Mouse (Mus musculus) adrenal gland, adult 8-10 months (tissue): ENCODE data around the gene Fezf2. TPM values are rescaled to one million over a fixed set of nuclear protein-coding genes. Genes with fewer than 3 reads are reported as not detected.

Experiments used
- DNase-seq: peaks from one replicate; pipeline ENCODE4 v3.0.0; 2022
- total RNA-seq, 4 experiments: library from RNA; stranded (reverse); gene quantifications; 2 replicates each; pipeline ENCODE4 v1.2.4; 2022

Fezf2 gene
- total RNA-seq, 4 experiments from 2014 or later = not detected

- DNase-seq = no peak
Observed at GRCm38 (mm10) chr14:12342458-12343131, 5.4 kb downstream of the Fezf2 start.

- no peak for DNase-seq
Observed at GRCm38 (mm10) chr14:12341789-12342457, 6.1 kb downstream of the Fezf2 start.

- DNase-seq = no peak
Observed at GRCm38 (mm10) chr14:12341075-12341788, 6.8 kb downstream of the Fezf2 start.

- no peak for DNase-seq
Observed at GRCm38 (mm10) chr14:12340238-12341074, 7.5 kb downstream of the Fezf2 start.

GRCm38 (mm10) chr14:12338811-12339565 lies 9.0 kb downstream of the Fezf2 start:
- no peak for DNase-seq

GRCm38 (mm10) chr14:12337998-12338809 lies 9.8 kb downstream of the Fezf2 start:
- DNase-seq = no peak

- no peak for DNase-seq
Observed at GRCm38 (mm10) chr14:12337421-12337997, 10.5 kb downstream of the Fezf2 start.

GRCm38 (mm10) chr14:12334925-12335324 lies 13.1 kb downstream of the Fezf2 start:
- DNase-seq = no peak

- no peak for DNase-seq
Observed at GRCm38 (mm10) chr14:12333622-12334021, 14.4 kb downstream of the Fezf2 start.

GRCm38 (mm10) chr14:12303106-12303505 lies 44.9 kb downstream of the Fezf2 start:
- DNase-seq = no peak

GRCm38 (mm10) chr14:12300677-12301076 lies 47.3 kb downstream of the Fezf2 start:
- DNase-seq = no peak

- DNase-seq = no peak
Observed at GRCm38 (mm10) chr14:12300275-12300674, 47.7 kb downstream of the Fezf2 start.

- no peak for DNase-seq
Observed at GRCm38 (mm10) chr14:12299654-12300053, 48.3 kb downstream of the Fezf2 start.

GRCm38 (mm10) chr14:12299171-12299570 lies 48.8 kb downstream of the Fezf2 start:
- DNase-seq = no peak

- DNase-seq = no peak
Observed at GRCm38 (mm10) chr14:12296391-12296790, 51.6 kb downstream of the Fezf2 start.

Other genes starting within 250 kb of the Fezf2 start
- under 1 TPM; 0.09 to 0.40 (median 0.19) TPM for gene Gm49355, start 64.2 kb downstream of the Fezf2 start, total RNA-seq
- 10 to 100 TPM; 40.2 to 50.1 (median 41.7) TPM for gene 3830406C13Rik, start 64.0 kb downstream of the Fezf2 start, total RNA-seq